Mouse (Mus musculus) testis, adult 2 months (tissue): ENCODE data around the gene Abr.

Experiments used
- CTCF ChIP-seq: fragments of 200-500 bp; IDR thresholded peaks from 2 replicates; pipeline ENCODE4 v1.5.1; 2012; ENCODE audit warnings: low read depth, mild to moderate bottlenecking, inconsistent platforms, low read length, moderate library complexity; ENCODE audit not compliant: control insufficient read depth, insufficient read depth, insufficient replicate concordance
- POLR2A ChIP-seq: fragments of 200-500 bp; IDR thresholded peaks from 2 replicates; pipeline ENCODE4 v1.6.1; 2012; ENCODE audit warnings: low read depth, mild to moderate bottlenecking, inconsistent platforms, low read length, moderate library complexity; ENCODE audit not compliant: control insufficient read depth

- TF ChIP-seq CTCF (peak; percentile 86; the same call in 1 of the 2 replicates), POLR2A (no peak)
These were observed 81.1 kb downstream of the Abr start for GRCm38 (mm10) chr11:76540973-76541372.
